Mouse (Mus musculus) left cerebral cortex, adult 2 months (tissue): Measurements from ENCODE around the gene Hdac6. TPM values are rescaled to one million over a fixed set of nuclear protein-coding genes. Genes with fewer than 3 reads are reported as not detected.
"Not testable (repeated sequence)": the region's sequence is repeated elsewhere in the genome, so short reads cannot be mapped to it uniquely, and the experiment has no call there.

Experiments
- DNase-seq, 2 experiments: peaks; one replicate each; pipeline ENCODE4 v3.0.0; 2021 to 2022; ENCODE audit warnings: low spot score in 2 of 2, mixed read lengths in 1 of 2; ENCODE audit errors: extremely low spot score in 1 of 2
- H3K27ac ChIP-seq: fragments of 200-600 bp; 2 replicates; pipeline ENCODE4 v1.8.1; 2022
- H3K4me3 ChIP-seq: fragments of 200-600 bp; 2 replicates; pipeline ENCODE4 v1.8.1; 2022
- CTCF ChIP-seq: fragments of 200-600 bp; IDR thresholded peaks from 2 replicates; pipeline ENCODE4 v1.8.1; 2022; ENCODE audit warnings: antibody characterized with exemption, mild to moderate bottlenecking, moderate library complexity
- intact Hi-C: fragments of 180-260 bp; cut with DNase I; formaldehyde crosslinking; loops from one replicate; pipeline ENCODE4 v1.15.1; 2025
- total RNA-seq, 2 experiments: library from RNA; stranded (reverse); gene quantifications; 2 replicates each; pipeline ENCODE4 v1.2.3; 2021

Hdac6 gene
- total RNA-seq, 2 experiments from 2014 or later: 50.3 to 52.7 TPM

DNA sequence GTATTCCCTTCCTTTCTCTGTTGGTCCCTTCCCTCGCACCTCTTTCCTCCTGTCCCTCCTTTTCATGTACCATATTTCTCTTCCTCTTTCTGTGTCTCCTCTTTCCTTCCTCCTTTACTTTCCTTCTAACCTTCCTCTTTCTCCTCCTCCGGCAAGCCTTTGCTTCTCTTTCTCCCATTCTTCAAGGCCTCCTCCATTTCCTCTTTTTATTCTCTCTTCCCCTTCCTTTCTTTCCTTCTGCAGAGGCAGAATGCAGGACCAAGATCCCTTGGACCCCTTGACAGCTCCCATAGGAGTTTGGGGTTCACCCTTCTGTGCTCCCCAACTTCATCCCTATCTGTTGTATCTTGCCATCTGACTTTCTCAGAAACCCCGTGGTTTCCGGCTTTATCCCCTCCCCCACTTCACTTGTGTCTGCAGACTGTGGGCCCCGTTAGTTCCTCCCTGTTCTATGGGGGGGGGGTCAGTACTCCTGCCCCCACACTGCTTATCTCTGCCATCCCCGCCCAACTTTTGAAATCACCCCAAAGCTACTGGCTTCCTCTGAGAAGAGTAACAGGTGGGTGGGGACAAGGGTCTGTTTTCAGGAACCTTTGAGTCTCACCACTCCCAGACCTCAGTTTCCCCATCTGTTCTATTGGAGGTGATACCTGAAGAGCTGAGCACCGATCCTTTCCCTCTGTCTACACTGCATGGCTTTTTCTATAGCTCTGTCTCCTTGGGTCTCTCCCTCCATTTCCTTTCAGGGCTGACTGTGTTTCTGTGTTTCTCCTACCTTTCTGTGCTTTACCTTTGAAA, 16.3 kb upstream of the Hdac6 start:
- intact Hi-C loops: no loop called here
- Histone ChIP-seq H3K27ac (no peak overlapping the region), H3K4me3 (no peak overlapping the region)
- TF ChIP-seq CTCF: no peak
- no peak for DNase-seq

DNA sequence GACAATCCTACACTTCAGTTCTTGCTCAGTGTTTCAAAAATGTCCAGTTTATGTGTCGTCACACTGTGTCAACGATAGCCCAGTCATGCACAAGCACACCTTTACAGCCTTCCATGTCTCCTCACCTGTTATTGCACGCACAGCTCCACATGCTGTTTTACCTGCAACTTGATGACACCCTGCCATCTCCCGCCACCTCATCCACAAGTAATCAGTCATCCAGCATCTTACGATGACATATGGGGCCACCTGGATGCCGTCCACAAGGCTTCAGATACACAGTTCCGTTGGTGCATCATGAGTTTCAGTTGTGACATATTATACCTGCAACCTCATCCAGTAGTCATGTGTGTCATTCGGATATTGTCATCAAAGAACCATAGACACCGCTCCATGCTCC, 11.2 kb upstream of the Hdac6 start:
- no peak overlapping the region for H3K4me3 ChIP-seq
- TF ChIP-seq CTCF: no peak
- H3K27ac ChIP-seq: no peak overlapping the region
- no peak for DNase-seq
- intact Hi-C loops: loop anchor here (10.0 kb wide), 1 partner anchor 46 kb away; no protein-coding TSS in a partner anchor

DNA sequence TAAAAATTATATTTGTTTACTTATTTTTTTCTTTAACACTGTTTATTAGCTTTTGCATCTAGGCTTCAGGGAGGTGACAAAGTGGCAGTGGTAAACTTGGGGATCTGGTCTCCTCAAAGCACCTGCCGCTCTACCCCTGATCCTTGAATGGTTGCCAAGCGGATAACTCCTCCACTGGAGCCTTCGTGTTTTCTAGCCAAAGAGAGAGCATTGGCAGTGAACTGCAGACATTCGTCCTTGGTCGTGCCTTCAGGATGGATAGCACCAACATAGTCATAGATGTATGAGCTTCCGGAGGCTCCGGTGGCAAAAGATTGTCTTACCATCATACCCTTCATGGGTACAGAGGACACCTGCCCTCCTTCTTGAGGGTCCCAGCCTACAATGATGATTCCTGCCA, 2.4 kb upstream of the Hdac6 start:
- intact Hi-C loops: loop anchor here (10.0 kb wide), 1 partner anchor 55 kb away; no protein-coding TSS in a partner anchor
- no peak for TF ChIP-seq CTCF
- no peak for DNase-seq

DNA sequence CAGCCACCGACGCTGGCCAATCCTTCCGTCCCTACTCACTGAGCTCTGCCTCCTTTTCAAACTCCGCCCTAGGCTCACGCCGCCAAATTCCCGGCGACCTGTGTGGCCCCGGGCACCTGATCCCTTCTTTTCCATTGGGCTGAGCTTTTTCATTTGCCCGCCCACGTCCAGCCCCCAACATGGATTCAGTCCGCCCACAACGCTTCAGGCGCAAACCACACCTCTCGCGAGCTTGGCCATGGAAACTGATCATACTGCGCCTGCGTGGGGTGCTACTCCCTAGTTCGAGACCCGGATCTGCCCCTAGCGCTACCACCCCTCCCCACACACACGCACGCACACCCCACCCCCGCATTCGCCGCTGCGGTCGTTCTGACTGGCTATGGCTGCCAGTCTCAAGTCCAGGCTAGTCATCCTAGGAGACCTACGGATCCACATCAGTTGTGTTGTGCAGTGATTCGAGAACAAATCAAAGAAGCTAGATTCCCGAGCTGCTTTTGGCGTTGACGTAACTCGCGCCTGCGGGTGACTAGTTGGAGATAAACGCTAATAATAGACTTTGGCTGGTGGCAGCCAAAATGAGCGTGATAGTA, 307 bp upstream of the Hdac6 start:
- peak; percentile 87 to 91 for DNase-seq
- intact Hi-C loops: no loop called here
- peak overlapping the region; percentile 82 for H3K27ac ChIP-seq
- TF ChIP-seq CTCF: no peak
- peak overlapping the region; percentile 54 for H3K4me3 ChIP-seq

More for the DNA sequence above, 2.4 kb upstream of the Hdac6 start:
- no peak overlapping the region for H3K27ac ChIP-seq
- H3K4me3 ChIP-seq: no peak overlapping the region

DNA sequence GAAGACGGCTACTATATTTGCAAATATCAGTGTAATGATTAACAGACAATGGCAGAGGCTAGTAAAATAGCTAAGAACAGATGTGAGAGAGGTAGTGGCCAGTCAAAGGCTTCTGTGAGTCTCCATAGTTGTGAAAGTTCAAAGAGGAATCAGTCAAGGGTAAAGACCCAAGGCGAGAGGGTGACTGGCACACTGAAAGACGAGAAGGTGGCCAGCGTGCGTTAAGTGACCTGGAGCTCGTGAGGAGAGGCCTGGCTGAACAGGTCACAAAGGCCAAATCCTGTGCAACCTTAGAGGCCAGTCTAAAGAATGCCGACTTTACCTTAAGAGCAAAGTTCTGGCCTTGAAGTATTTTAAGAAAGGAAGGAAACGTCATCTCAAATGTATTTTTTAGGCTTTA, 2.1 kb downstream of the Hdac6 start:
- no peak overlapping the region for H3K27ac ChIP-seq
- H3K4me3 ChIP-seq: no peak overlapping the region
- no peak for TF ChIP-seq CTCF
- no peak for DNase-seq
- intact Hi-C loops: no loop called here

DNA sequence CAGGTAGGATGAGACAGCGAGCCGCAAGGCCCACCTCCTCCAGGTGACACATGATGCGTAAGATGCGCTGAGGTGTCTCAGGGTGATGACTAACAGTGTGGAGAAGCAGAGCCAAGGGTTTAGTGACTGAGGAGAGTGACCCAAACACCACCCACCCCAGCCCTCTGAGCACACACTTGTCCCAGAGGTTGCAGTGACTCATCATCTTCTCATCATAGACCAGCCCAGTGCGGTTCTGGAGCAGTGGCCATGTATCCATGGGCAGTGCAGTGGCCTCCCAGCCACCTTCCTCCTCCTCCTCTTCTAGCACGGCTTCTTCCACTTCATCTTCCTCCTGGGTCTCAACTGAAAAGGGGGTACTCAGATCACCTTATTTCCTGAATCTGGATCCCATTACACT, 10.0 kb downstream of the Hdac6 start:
- H3K4me3 ChIP-seq: no peak overlapping the region
- DNase-seq: no peak
- intact Hi-C loops: no loop called here
- H3K27ac ChIP-seq: no peak overlapping the region
- no peak for TF ChIP-seq CTCF

DNA sequence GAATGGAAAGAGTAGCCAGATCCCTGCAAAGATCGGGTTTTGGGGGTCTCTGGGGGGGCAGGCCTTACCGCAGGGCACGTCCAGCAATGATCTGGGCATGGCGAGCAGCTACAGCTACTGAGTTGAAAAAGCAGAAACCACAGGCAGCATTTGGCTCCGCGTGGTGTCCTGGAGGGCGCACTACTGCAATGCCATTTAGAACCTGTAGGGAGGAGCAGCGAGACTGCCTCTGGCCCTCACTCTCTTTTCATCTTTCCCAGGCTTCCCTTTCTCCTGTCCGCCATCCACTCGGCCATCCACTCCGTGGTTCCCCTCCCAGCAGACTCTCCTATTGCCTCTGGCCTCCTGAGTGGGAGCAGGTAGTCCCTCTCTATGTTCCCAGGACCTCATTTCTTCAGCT, 10.8 kb downstream of the Hdac6 start:
- TF ChIP-seq CTCF: no peak; the same call in none of the 2 replicates
- intact Hi-C loops: no loop called here
- Histone ChIP-seq H3K27ac (no peak overlapping the region), H3K4me3 (no peak overlapping the region)
- no peak for DNase-seq

DNA sequence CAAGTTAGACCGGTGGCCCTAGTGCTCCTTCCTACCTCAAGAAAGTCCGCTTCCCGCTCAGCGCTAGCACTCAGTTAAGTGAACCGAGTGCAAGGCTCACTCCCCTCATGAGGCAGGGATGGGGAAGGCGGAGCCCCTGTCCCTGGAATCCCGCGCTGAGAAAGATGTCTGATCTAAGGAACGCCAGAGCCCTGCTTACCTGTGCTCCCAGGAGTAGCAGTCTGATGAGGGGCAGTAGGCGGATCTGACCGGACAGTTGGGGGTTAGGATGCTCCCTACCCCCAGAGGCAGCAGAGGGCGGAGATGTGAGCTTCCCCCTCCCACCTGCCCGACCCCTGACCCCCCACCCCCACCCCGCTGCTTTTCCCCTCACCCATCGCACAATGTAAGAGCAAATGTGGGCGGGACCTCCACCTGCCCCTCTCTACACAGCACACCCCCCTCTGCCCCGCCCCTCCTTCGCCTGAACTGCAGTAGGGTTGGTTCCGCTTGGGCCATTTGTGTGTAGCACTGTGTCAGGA, 19.4 kb downstream of the Hdac6 start, which contains the start of gene Eras:
Gene Eras (minus strand): TSS at position 338 of the 521 bp plus-strand sequence.
- Histone ChIP-seq H3K27ac (no peak within 1 kb of the TSS), H3K4me3 (no peak within 1 kb of the TSS)
- no peak for DNase-seq
- TF ChIP-seq CTCF: no peak
- intact Hi-C loops: no loop called here

DNA sequence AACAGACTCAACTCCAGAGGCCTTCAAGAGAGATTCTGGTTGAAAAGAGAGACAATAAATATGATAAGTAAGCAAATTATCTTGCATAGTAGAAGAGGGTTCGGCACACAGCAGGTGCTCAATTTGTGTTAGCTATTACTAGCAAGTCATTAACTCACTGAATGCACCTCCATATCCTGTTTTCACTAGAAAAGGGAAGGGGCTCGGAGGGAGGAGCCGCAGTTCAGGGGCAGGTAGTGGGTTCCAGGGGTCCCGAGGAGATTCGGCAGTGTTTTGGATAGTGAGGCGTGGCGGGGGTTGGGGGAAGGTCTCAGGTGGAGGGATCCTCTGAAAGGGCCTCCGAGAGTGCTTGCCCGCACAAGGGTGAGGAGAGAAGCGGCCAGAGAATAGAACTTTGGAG, 20.6 kb downstream of the Hdac6 start:
- Histone ChIP-seq H3K4me3 (no peak overlapping the region), H3K27ac (no peak overlapping the region)
- intact Hi-C loops: no loop called here
- DNase-seq: no peak
- no peak for TF ChIP-seq CTCF

DNA sequence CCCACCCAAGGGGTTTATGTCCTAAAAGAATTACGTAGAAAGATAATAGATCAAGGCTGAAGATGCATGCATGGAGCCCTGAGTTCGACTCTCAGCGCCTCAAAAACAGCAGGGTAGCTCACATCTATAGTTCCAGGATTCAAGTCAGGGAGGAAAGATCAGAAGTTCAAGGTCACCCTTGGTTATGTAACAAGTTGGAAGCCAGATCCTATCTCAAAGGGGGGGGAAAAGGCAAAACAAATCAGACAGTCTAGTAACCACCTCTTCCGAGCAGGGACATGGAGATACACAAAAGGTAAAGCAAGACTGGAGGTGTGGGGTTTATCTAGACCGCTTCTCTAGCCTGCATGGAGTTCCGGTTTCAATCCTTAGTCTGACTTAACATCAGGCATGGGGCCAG, 21.4 kb downstream of the Hdac6 start:
- TF ChIP-seq CTCF: no peak
- intact Hi-C loops: no loop called here
- DNase-seq: no peak
- Histone ChIP-seq H3K27ac (no peak overlapping the region), H3K4me3 (no peak overlapping the region)

DNA sequence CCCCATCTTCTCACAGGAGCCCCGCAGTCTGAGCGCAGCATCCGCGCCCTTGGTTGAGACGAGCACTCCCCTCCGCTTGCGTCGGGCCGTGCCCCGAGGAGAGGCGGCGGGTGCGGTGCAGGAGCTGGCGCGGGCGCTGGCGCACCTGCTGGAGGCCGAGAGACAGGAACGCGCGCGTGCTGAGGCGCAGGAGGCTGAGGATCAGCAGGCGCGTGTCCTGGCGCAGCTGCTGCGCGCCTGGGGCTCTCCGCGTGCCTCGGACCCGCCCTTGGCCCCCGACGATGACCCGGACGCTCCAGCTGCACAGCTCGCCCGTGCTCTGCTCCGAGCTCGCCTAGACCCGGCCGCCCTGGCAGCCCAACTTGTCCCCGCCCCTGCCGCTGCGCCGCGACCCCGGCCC, 25.7 kb downstream of the Hdac6 start:
- intact Hi-C loops: no loop called here
- peak in 1 of 2 experiments; percentile 35 for DNase-seq
- H3K27ac ChIP-seq: no peak overlapping the region
- peak overlapping the region; percentile 53 for H3K4me3 ChIP-seq
- no peak for TF ChIP-seq CTCF

DNA sequence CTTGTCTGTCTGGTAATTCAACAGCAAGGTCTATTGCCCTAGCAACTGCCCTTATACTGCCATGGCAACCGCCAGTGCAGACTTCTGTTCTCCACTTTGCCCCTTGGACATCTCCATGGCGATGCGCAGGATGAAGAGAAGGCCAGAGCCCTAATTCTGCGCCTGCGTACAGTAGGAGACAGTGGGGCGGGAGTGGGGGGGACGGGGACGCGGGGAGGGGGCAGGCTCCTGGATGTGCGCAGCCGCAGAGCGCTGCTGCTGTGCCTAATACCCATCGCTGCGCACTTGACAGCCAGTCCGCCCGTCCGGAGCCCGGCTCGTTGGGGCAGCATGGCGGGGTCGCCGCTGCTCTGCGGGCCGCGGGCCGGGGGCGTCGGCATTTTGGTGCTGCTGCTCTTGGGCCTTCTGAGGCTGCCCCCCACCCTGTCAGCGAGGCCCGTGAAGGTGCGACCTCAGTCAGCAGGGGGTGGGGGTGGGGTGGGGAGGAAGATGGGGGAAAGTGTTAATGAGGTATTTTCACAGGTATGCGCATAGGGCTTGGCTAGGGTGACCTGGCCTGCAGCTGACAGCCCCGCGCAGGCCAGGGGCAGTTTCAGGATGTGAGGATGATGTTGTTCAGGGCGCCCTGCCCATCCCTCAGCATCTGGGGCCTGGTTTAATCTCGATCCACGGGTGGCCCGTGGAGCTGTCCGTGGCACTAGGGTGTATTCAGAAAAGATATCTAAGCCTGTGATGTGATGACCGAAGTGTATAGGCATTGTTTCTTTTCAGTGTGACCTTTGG, 27.9 kb downstream of the Hdac6 start, which contains the start of gene Pcsk1n:
Gene Pcsk1n (plus strand): TSS at position 222 of the 783 bp plus-strand sequence.
- peak within 1 kb of the TSS; percentile 81 for H3K27ac ChIP-seq
- intact Hi-C loops: loop anchor here (5.0 to 10.0 kb wide), 2 partner anchors 98 to 185 kb away; partner anchors contain the start of gene Glod5
- TF ChIP-seq CTCF: no peak
- peak within 1 kb of the TSS; percentile 53 for H3K4me3 ChIP-seq
- peak; percentile 40 to 46 for DNase-seq

DNA sequence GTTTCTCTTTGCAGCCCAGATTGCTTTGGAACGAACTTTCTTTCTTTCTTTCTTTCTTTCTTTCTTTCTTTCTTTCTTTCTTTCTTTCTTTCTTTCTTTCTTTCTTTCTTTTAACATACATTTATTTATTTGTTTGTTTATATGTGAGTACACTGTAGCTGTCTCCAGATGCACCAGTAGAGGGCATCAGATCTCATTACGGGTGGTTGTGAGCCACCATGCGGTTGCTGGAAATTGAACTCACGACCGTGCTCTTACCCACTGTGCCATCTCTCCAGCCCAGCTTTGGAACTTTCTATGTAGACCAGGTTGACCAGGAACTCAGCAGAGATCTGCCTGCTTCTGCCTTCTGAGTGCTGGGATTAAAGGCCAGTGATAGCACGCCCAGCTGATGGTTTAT, 29.7 kb downstream of the Hdac6 start:
- not testable (repeated sequence) for H3K4me3 ChIP-seq, H3K27ac ChIP-seq, DNase-seq
- intact Hi-C loops: loop anchor here (5.0 to 10.0 kb wide), 2 partner anchors 99 to 187 kb away; partner anchors contain the start of gene Glod5
